Mouse (Mus musculus) neural tube, embryonic 13.5 days (tissue): ENCODE measurements around the gene Sat1. TPM values are rescaled to one million over a fixed set of nuclear protein-coding genes. Genes with fewer than 3 reads are reported as not detected.

ENCODE experiments used
- ATAC-seq: fragments of 200-750 bp; cut with Nextera tagmentation; 2 replicates; pipeline ENCODE4 v1.8.0; 2017; ENCODE audit warnings: low read depth, mild to moderate bottlenecking, moderate TSS enrichment, moderate library complexity
- H3K27ac ChIP-seq: fragments of 300-500 bp; sonication (generic); replicated peaks from 2 replicates; pipeline ENCODE4 v1.5.1; 2015; ENCODE audit warnings: moderate library complexity, mild to moderate bottlenecking, inconsistent platforms
- H3K27me3 ChIP-seq: fragments of 300-500 bp; sonication (generic); 2 replicates; pipeline ENCODE4 v1.6.1; 2015; ENCODE audit warnings: mild to moderate bottlenecking, inconsistent platforms
- H3K36me3 ChIP-seq: fragments of 300-500 bp; sonication (generic); 2 replicates; pipeline ENCODE4 v1.6.1; 2015; ENCODE audit warnings: mild to moderate bottlenecking, inconsistent platforms
- H3K4me1 ChIP-seq: fragments of 300-500 bp; sonication (generic); replicated peaks from 2 replicates; pipeline ENCODE4 v1.6.1; 2015; ENCODE audit warnings: inconsistent platforms
- H3K4me2 ChIP-seq: fragments of 300-500 bp; sonication (generic); 2 replicates; pipeline ENCODE4 v1.6.1; 2015; ENCODE audit warnings: inconsistent platforms, mild to moderate bottlenecking, moderate library complexity
- H3K4me3 ChIP-seq: fragments of 300-500 bp; sonication (generic); 2 replicates; pipeline ENCODE4 v1.5.1; 2015; ENCODE audit warnings: mild to moderate bottlenecking, inconsistent platforms
- H3K9ac ChIP-seq: fragments of 300-500 bp; sonication (generic); 2 replicates; pipeline ENCODE4 v1.6.1; 2015; ENCODE audit warnings: moderate library complexity, mild to moderate bottlenecking, inconsistent platforms
- H3K9me3 ChIP-seq: fragments of 300-500 bp; sonication (generic); 2 replicates; pipeline ENCODE4 v1.6.1; 2016; ENCODE audit warnings: inconsistent platforms
- WGBS: fragments of 180-500 bp; shearing (Covaris S2); methylation state at CpG from one replicate; pipeline ENCODE4 v1.1.7; 2015; 5-methylcytosine and 5-hydroxymethylcytosine counted together
- polyA plus RNA-seq: library from polyadenylated mRNA; unstranded; fragments of >200 nt; fragmentation: Nextera tagmentation; extraction: Ambion mirVana; gene quantifications from 2 replicates; pipeline ENCODE4 v1.2.1, GENCODE M21; 2015

The Sat1 gene
- polyA plus RNA-seq, 1 experiment from 2014 or later, result 79.9 TPM

DNA sequence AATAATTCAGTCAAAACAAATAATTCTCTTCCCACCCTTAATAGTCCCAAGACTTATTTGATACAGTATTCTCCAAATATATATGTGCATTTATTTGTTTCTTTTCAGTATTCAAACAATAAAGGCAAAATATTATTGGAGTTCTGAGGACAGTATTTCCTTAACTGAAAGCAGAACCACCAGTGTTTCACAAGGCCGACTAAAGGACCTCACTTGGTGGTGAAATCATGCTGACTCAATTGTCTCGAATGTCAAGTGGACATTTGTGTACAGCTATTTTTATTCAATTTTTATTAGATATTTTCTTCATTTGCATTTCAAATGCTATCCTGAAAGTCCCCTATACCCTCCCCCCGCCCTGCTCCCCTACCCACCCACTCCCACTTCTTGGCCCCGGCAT is 21.3 kb downstream of the Sat1 start:
- Histone ChIP-seq H3K27ac (no peak overlapping the region), H3K4me2 (no peak overlapping the region), H3K4me3 (no peak overlapping the region), H3K4me1 (no peaks in the 10 kb centered on the region), H3K9ac (no peak overlapping the region), H3K27me3 (no peaks in the 10 kb centered on the region), H3K9me3 (no peaks in the 10 kb centered on the region), H3K36me3 (no peaks in the 10 kb centered on the region)
- no peak for ATAC-seq
- WGBS, result 80% methylated on average over 4 of the region's 4 CpGs

DNA sequence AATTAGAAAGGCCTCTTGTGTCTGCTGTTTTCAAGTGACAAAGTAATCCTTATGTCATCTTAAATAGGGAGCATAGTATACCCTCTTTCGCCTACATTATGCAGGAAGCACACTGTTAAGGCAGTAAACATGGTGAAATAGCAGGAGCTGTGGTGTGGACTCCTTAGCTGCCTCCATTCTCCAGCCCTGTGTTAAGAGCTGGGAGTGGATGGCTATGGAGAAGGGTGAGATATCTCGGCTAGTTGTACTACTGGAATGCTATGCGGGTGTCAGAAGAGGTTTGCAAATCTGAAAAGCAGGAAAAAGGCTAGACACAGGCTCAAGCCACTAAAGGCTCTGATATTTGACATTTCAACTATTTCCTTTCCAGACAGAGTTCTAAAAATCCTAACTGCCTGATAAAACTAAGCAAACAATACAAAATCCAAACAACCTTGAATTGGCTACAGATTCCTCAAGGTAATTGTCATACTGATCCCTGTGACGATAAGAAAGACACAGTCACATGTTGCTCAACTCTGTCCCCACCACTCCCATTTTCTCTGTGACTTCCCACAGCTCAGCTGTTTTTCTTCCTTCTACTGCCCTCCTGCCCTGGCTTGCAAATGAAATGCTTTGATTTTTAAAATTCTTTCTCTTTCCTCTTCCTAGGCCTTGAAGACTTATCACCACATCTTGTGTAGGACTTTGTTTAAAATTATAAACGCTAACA is 22.4 kb downstream of the Sat1 start:
- Histone ChIP-seq H3K9me3 (no peaks in the 10 kb centered on the region), H3K4me3 (no peak overlapping the region), H3K27ac (no peak overlapping the region), H3K4me2 (no peak overlapping the region), H3K9ac (no peak overlapping the region), H3K4me1 (no peaks in the 10 kb centered on the region), H3K36me3 (no peaks in the 10 kb centered on the region), H3K27me3 (no peaks in the 10 kb centered on the region)
- ATAC-seq, result no peak
- 78% methylated on average over 5 of the region's 5 CpGs for WGBS

DNA sequence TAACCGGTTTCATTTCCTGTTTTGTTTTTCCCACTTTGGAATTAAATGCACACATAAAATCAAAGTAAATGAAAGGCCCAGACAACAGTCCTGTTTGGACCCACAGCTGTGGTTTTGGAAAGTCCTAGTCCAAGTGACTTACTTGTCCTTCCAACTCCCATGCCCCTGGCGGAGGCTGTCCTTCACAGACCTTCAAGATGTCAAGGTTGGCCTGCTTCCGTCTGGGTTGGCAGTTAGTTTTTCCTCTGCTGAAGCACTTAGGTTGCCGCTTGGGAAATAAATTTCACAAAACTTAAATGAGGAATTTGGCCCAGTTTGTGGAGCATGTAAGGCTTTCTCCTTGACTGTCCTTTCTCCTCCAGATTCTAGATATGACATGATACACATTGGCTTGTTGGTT is 24.3 kb downstream of the Sat1 start:
- H3K9me3 ChIP-seq, result no peaks in the 10 kb centered on the region
- ATAC-seq, result no peak
- H3K4me2 ChIP-seq, result no peak overlapping the region
- no peak overlapping the region for H3K9ac ChIP-seq
- H3K27ac ChIP-seq, result no peak overlapping the region
- no peaks in the 10 kb centered on the region for H3K27me3 ChIP-seq
- no peak overlapping the region for H3K4me3 ChIP-seq
- no peaks in the 10 kb centered on the region for H3K4me1 ChIP-seq
- H3K36me3 ChIP-seq, result no peaks in the 10 kb centered on the region
- 87% methylated on average over 4 of the region's 4 CpGs for WGBS

GRCm38 (mm10) chrX:155177640-155178039 is 38.6 kb downstream of the Sat1 start:
- Histone ChIP-seq H3K4me2 (no peak overlapping the region), H3K4me3 (no peak overlapping the region), H3K4me1 (no peaks in the 10 kb centered on the region), H3K27me3 (no peaks in the 10 kb centered on the region), H3K9me3 (peaks cover 4% of the 10 kb centered on the region; the same call in 1 of the 2 replicates), H3K9ac (no peak overlapping the region), H3K27ac (no peak overlapping the region), H3K36me3 (no peaks in the 10 kb centered on the region)
- no peak for ATAC-seq
- WGBS, result 71% methylated on average over 2 of the region's 2 CpGs

GRCm38 (mm10) chrX:155177230-155177629 is 39.0 kb downstream of the Sat1 start:
- 78% methylated on average over 2 of the region's 2 CpGs for WGBS
- H3K4me1 ChIP-seq, result no peaks in the 10 kb centered on the region
- no peak overlapping the region for H3K4me2 ChIP-seq
- no peak overlapping the region for H3K4me3 ChIP-seq
- ATAC-seq, result no peak
- H3K9ac ChIP-seq, result no peak overlapping the region
- H3K27me3 ChIP-seq, result no peaks in the 10 kb centered on the region
- H3K9me3 ChIP-seq, result peaks cover 4% of the 10 kb centered on the region; the same call in 1 of the 2 replicates
- no peak overlapping the region for H3K27ac ChIP-seq
- no peaks in the 10 kb centered on the region for H3K36me3 ChIP-seq

GRCm38 (mm10) chrX:155175568-155175967 is 40.7 kb downstream of the Sat1 start:
- H3K36me3 ChIP-seq, result no peaks in the 10 kb centered on the region
- no peak overlapping the region for H3K4me3 ChIP-seq
- no peaks in the 10 kb centered on the region for H3K4me1 ChIP-seq
- H3K27me3 ChIP-seq, result no peaks in the 10 kb centered on the region
- no peak for ATAC-seq
- H3K9me3 ChIP-seq, result peaks cover 7% of the 10 kb centered on the region; the same call in 1 of the 2 replicates
- WGBS, result 35% methylated on average over 4 of the region's 4 CpGs
- no peak overlapping the region for H3K27ac ChIP-seq
- H3K4me2 ChIP-seq, result no peak overlapping the region
- no peak overlapping the region for H3K9ac ChIP-seq

- Histone ChIP-seq H3K27me3 (no peaks in the 10 kb centered on the region), H3K4me3 (no peak overlapping the region), H3K4me1 (no peaks in the 10 kb centered on the region), H3K36me3 (no peaks in the 10 kb centered on the region), H3K9me3 (peaks cover 7% of the 10 kb centered on the region; the same call in 1 of the 2 replicates), H3K4me2 (no peak overlapping the region), H3K27ac (no peak overlapping the region), H3K9ac (no peak overlapping the region)
- ATAC-seq, result no peak
These were observed 43.9 kb downstream of the Sat1 start for GRCm38 (mm10) chrX:155172310-155172709.

GRCm38 (mm10) chrX:155171754-155172153 is 44.5 kb downstream of the Sat1 start:
- Histone ChIP-seq H3K9me3 (peaks cover 7% of the 10 kb centered on the region; the same call in 1 of the 2 replicates), H3K9ac (no peak overlapping the region), H3K4me3 (no peak overlapping the region), H3K27ac (no peak overlapping the region), H3K27me3 (no peaks in the 10 kb centered on the region), H3K36me3 (no peaks in the 10 kb centered on the region), H3K4me1 (no peaks in the 10 kb centered on the region), H3K4me2 (no peak overlapping the region)
- ATAC-seq, result no peak
- 68% methylated on average over 1 of the region's 1 CpGs for WGBS

- Histone ChIP-seq H3K4me3 (no peak overlapping the region), H3K9me3 (peaks cover 7% of the 10 kb centered on the region; the same call in 1 of the 2 replicates), H3K36me3 (no peaks in the 10 kb centered on the region), H3K4me2 (no peak overlapping the region), H3K27ac (no peak overlapping the region), H3K27me3 (no peaks in the 10 kb centered on the region), H3K9ac (no peak overlapping the region), H3K4me1 (no peaks in the 10 kb centered on the region)
- WGBS, result 94% methylated on average over 8 of the region's 8 CpGs
- no peak for ATAC-seq
These were observed 46.4 kb downstream of the Sat1 start for GRCm38 (mm10) chrX:155169886-155170285.

DNA sequence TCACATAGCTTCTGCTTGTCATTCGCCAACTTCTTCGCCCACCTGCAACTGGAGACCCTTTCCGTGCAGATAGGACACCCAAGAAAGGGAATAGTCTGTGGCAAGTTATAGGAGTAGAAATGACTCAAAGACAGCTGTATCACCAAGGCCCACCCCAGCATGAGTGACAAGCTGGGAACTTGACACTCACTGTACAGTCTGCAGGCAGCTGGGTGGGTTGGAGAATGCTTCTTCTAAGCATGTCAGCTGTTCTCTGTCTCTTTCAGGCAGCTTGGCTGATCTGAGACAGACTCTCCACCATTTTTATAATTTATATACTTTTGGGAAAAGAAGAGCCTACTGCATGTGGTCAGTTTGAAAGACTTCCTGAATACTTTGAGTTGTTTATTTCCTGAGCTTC is 48.6 kb downstream of the Sat1 start:
- Histone ChIP-seq H3K4me1 (no peaks in the 10 kb centered on the region), H3K9ac (no peak overlapping the region), H3K36me3 (no peaks in the 10 kb centered on the region), H3K27me3 (no peaks in the 10 kb centered on the region), H3K27ac (no peak overlapping the region), H3K4me3 (no peak overlapping the region), H3K9me3 (0 out of 2 replicates have a peak, but pooled peaks cover 2% of the 10 kb centered on the region), H3K4me2 (no peak overlapping the region)
- ATAC-seq, result no peak
- WGBS, result 90% methylated on average over 3 of the region's 3 CpGs

DNA sequence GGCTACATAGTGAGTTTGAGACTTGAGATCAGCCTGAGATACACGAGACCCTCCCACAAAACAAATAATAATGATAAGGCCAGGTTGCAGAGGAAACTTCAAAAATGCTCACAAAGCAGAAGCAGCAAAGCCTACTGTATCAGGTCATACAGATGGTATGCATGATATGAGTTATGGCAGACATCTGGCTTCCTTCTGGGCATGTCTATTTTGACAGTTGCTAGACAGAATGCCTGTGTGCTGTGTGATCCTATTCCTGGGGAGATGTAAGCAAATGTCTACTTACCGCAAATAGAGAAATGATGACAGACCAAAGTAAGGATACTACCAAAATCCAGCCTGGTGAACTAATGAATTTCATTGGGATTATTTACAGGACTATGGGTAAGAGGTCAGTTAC is 49.9 kb downstream of the Sat1 start:
- Histone ChIP-seq H3K9ac (no peak overlapping the region), H3K27me3 (no peaks in the 10 kb centered on the region), H3K4me3 (no peak overlapping the region), H3K9me3 (no peaks in the 10 kb centered on the region), H3K27ac (no peak overlapping the region), H3K36me3 (no peaks in the 10 kb centered on the region), H3K4me2 (no peak overlapping the region), H3K4me1 (no peaks in the 10 kb centered on the region)
- ATAC-seq, result no peak
- WGBS, result 80% methylated on average over 2 of the region's 2 CpGs

DNA sequence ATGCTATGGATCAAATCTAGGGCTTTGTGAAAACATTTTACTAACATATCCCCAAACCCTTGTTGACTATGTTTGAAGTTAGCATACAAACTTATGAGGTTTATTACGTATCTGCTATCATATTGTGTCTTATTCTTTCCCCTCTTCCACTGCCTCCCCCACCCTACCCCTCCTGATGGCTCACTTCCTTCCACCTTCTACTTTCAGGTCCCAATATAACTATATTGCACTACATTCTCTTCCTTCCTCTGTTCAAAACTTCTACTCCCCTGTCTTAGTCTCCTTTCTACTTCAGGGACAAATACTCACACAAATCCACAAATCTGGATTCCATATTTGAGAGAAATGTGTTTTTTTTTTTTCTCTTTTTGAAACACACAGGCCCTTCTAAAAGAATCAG is 52.7 kb downstream of the Sat1 start:
- 69% methylated on average over 1 of the region's 1 CpGs for WGBS
- Histone ChIP-seq H3K27ac (no peak overlapping the region), H3K4me3 (no peak overlapping the region), H3K27me3 (no peaks in the 10 kb centered on the region), H3K36me3 (no peaks in the 10 kb centered on the region), H3K9ac (no peak overlapping the region), H3K4me2 (no peak overlapping the region), H3K9me3 (no peaks in the 10 kb centered on the region), H3K4me1 (no peaks in the 10 kb centered on the region)
- no peak for ATAC-seq
